Mouse (Mus musculus): Measurements from ENCODE around the gene Wfdc5. TPM values are rescaled to one million over a fixed set of nuclear protein-coding genes. Genes with fewer than 3 reads are reported as not detected.

The Wfdc5 gene
- polyA plus RNA-seq, 1 experiment from 2014 or later: not detected

- Histone ChIP-seq H3K4me3 (ENCODE audit: control insufficient read depth in 1 of 2, insufficient read depth in 1 of 2, low read depth in 1 of 2, low read length in 2 of 2) (no peak overlapping the region), H3K27ac (replicated peaks in 1 of 2; ENCODE audit: control insufficient read depth in 1 of 2, insufficient read depth in 1 of 2, low read depth in 2 of 2, low read length in 2 of 2) (no peak overlapping the region), H3K4me2 (ENCODE audit: low read length) (no peak overlapping the region), H3K9me3 (ENCODE audit: control insufficient read depth, low read length) (no peaks in the 10 kb centered on the region), H3K9ac (ENCODE audit: low read length) (no peak overlapping the region), H3K36me3 (ENCODE audit: control insufficient read depth, insufficient read depth, low read length) (0 out of 2 replicates have a peak, but pooled peaks cover 5% of the 10 kb centered on the region), H3K4me1 (ENCODE audit: control insufficient read depth in 2 of 2, insufficient read depth in 2 of 2, low read length in 2 of 2) (no peaks in the 10 kb centered on the region), H3K27me3 (ENCODE audit: control insufficient read depth, insufficient read depth, low read length) (no peaks in the 10 kb centered on the region)
- no peak for ATAC-seq (ENCODE audit: insufficient number of reproducible peaks, insufficient read depth, low FRiP score, low read depth)
- 89% methylated on average over 12 of the region's 12 CpGs for WGBS
These were observed 53.7 kb downstream of the Wfdc5 start for GRCm38 (mm10) chr2:164128576-164129411.

- Histone ChIP-seq H3K4me3 (ENCODE audit: control insufficient read depth in 1 of 2, insufficient read depth in 1 of 2, low read depth in 1 of 2, low read length in 2 of 2) (no peak overlapping the region), H3K9me3 (ENCODE audit: control insufficient read depth, low read length) (no peaks in the 10 kb centered on the region), H3K27ac (replicated peaks in 1 of 2; ENCODE audit: control insufficient read depth in 1 of 2, insufficient read depth in 1 of 2, low read depth in 2 of 2, low read length in 2 of 2) (no peak overlapping the region), H3K36me3 (ENCODE audit: control insufficient read depth, insufficient read depth, low read length) (peaks cover 13% of the 10 kb centered on the region; the same call in 1 of the 2 replicates), H3K9ac (ENCODE audit: low read length) (no peak overlapping the region), H3K27me3 (ENCODE audit: control insufficient read depth, insufficient read depth, low read length) (no peaks in the 10 kb centered on the region), H3K4me1 (ENCODE audit: control insufficient read depth in 2 of 2, insufficient read depth in 2 of 2, low read length in 2 of 2) (no peaks in the 10 kb centered on the region), H3K4me2 (ENCODE audit: low read length) (no peak overlapping the region)
- WGBS: 85% methylated on average over 2 of the region's 2 CpGs
- ATAC-seq (ENCODE audit: insufficient number of reproducible peaks, insufficient read depth, low FRiP score, low read depth): no peak
These were observed 55.2 kb downstream of the Wfdc5 start for GRCm38 (mm10) chr2:164127297-164127696.

- H3K9ac ChIP-seq (ENCODE audit: low read length): no peak overlapping the region
- WGBS: 80% methylated on average over 13 of the region's 13 CpGs
These were observed 56.0 kb downstream of the Wfdc5 start for GRCm38 (mm10) chr2:164126533-164126955.

More at GRCm38 (mm10) chr2:164126533-164126955, 56.0 kb downstream of the Wfdc5 start:
- no peak for ATAC-seq (ENCODE audit: insufficient number of reproducible peaks, insufficient read depth, low FRiP score, low read depth)
- Histone ChIP-seq H3K4me3 (ENCODE audit: control insufficient read depth in 1 of 2, insufficient read depth in 1 of 2, low read depth in 1 of 2, low read length in 2 of 2) (no peak overlapping the region), H3K4me2 (ENCODE audit: low read length) (no peak overlapping the region), H3K9me3 (ENCODE audit: control insufficient read depth, low read length) (no peaks in the 10 kb centered on the region), H3K36me3 (ENCODE audit: control insufficient read depth, insufficient read depth, low read length) (peaks cover 13% of the 10 kb centered on the region; the same call in 1 of the 2 replicates), H3K27ac (replicated peaks in 1 of 2; ENCODE audit: control insufficient read depth in 1 of 2, insufficient read depth in 1 of 2, low read depth in 2 of 2, low read length in 2 of 2) (no peak overlapping the region), H3K4me1 (ENCODE audit: control insufficient read depth in 2 of 2, insufficient read depth in 2 of 2, low read length in 2 of 2) (no peaks in the 10 kb centered on the region), H3K27me3 (ENCODE audit: control insufficient read depth, insufficient read depth, low read length) (no peaks in the 10 kb centered on the region)

Other genes with a start within 250 kb of the Wfdc5 start
- gene Ywhab, start 187.8 kb downstream of the Wfdc5 start, polyA plus RNA-seq (2014; fragmentation: Nextera tagmentation; extraction: Ambion mirVana): 211 and 212 TPM in 2 replicates
- 0.81 and 1.2 TPM in 2 replicates for gene Pabpc1l, start 157.3 kb downstream of the Wfdc5 start, polyA plus RNA-seq (2014; fragmentation: Nextera tagmentation; extraction: Ambion mirVana)
- gene Stk4, start 112.4 kb downstream of the Wfdc5 start, polyA plus RNA-seq (2014; fragmentation: Nextera tagmentation; extraction: Ambion mirVana): 14.9 and 19.5 TPM in 2 replicates
- gene Tomm34, start 111.6 kb downstream of the Wfdc5 start, polyA plus RNA-seq (2014; fragmentation: Nextera tagmentation; extraction: Ambion mirVana): 55.5 and 60.7 TPM in 2 replicates
- gene Kcns1, start 11.6 kb downstream of the Wfdc5 start, polyA plus RNA-seq (2014; fragmentation: Nextera tagmentation; extraction: Ambion mirVana): 0.22 and 0.28 TPM in 2 replicates
- gene Wfdc12, start 7.9 kb upstream of the Wfdc5 start, polyA plus RNA-seq (2014; fragmentation: Nextera tagmentation; extraction: Ambion mirVana): not detected in 2 replicates
- gene Wfdc15a, start 17.4 kb upstream of the Wfdc5 start, polyA plus RNA-seq (2014; fragmentation: Nextera tagmentation; extraction: Ambion mirVana): not detected in 2 replicates
- gene Wfdc15b, start 38.9 kb upstream of the Wfdc5 start, polyA plus RNA-seq (2014; fragmentation: Nextera tagmentation; extraction: Ambion mirVana): not detected in 2 replicates
- not detected in 2 replicates for gene Svs2, start 55.7 kb upstream of the Wfdc5 start, polyA plus RNA-seq (2014; fragmentation: Nextera tagmentation; extraction: Ambion mirVana)
- gene Svs3b, start 73.9 kb upstream of the Wfdc5 start, polyA plus RNA-seq (2014; fragmentation: Nextera tagmentation; extraction: Ambion mirVana): not detected in 2 replicates
- not detected in 2 replicates for gene Svs4, start 95.7 kb upstream of the Wfdc5 start, polyA plus RNA-seq (2014; fragmentation: Nextera tagmentation; extraction: Ambion mirVana)
- gene Svs3a, start 106.5 kb upstream of the Wfdc5 start, polyA plus RNA-seq (2014; fragmentation: Nextera tagmentation; extraction: Ambion mirVana): not detected in 2 replicates
- not detected in 2 replicates for gene Svs6, start 134.0 kb upstream of the Wfdc5 start, polyA plus RNA-seq (2014; fragmentation: Nextera tagmentation; extraction: Ambion mirVana)
- gene Svs5, start 150.0 kb upstream of the Wfdc5 start, polyA plus RNA-seq (2014; fragmentation: Nextera tagmentation; extraction: Ambion mirVana): not detected in 2 replicates
- 0.63 and 1.3 TPM in 2 replicates for gene Slpi, start 206.4 kb upstream of the Wfdc5 start, polyA plus RNA-seq (2014; fragmentation: Nextera tagmentation; extraction: Ambion mirVana)
- gene Rbpjl, start 220.4 kb upstream of the Wfdc5 start, polyA plus RNA-seq (2014; fragmentation: Nextera tagmentation; extraction: Ambion mirVana): 0.05 and 0.08 TPM in 2 replicates
- gene Matn4, start 222.4 kb upstream of the Wfdc5 start, polyA plus RNA-seq (2014; fragmentation: Nextera tagmentation; extraction: Ambion mirVana): 0.97 and 1.4 TPM in 2 replicates